Mouse (Mus musculus) skeletal muscle tissue, adult 2 months (tissue): ENCODE results near the gene Icam1.

Source experiments
- DNase-seq: peaks from one replicate; pipeline ENCODE4 v3.0.0-alpha.2; 2012; ENCODE audit warnings: low read depth, low spot score

Icam1 gene

GRCm38 (mm10) chr9:21045235-21045634, 29.4 kb downstream of the Icam1 start:
- DNase-seq: no peak

GRCm38 (mm10) chr9:21051578-21051977, 35.8 kb downstream of the Icam1 start:
- DNase-seq: no peak

GRCm38 (mm10) chr9:21062928-21063327, 47.1 kb downstream of the Icam1 start:
- DNase-seq: no peak

GRCm38 (mm10) chr9:21067006-21067684, 51.4 kb downstream of the Icam1 start, which contains the start of gene Zglp1:
Zglp1 (minus strand) TSS chr9:21067093.
- no peak for DNase-seq

GRCm38 (mm10) chr9:21072641-21073040, 56.9 kb downstream of the Icam1 start:
- DNase-seq: no peak

- DNase-seq: peak; percentile 87
Observed at GRCm38 (mm10) chr9:21073044-21073840, 57.5 kb downstream of the Icam1 start, which contains the start of the genes Gm49373 and Fdx1l. Gm49373 (minus strand) TSS chr9:21073096. Fdx1l (minus strand) TSS chr9:21073614.

GRCm38 (mm10) chr9:21074173-21074572, 58.4 kb downstream of the Icam1 start:
- DNase-seq: no peak

- DNase-seq: no peak
Observed at GRCm38 (mm10) chr9:21075625-21076024, 59.8 kb downstream of the Icam1 start.
